Mouse (Mus musculus) spleen, postnatal 4 days (tissue): ENCODE measurements around the gene Gm10392.
"Not testable (repeated sequence)": the region's sequence is repeated elsewhere in the genome, so short reads cannot be mapped to it uniquely, and the experiment has no call there.

ENCODE experiments used
- DNase-seq, 2 experiments: peaks; one replicate each; pipeline ENCODE4 v3.0.0; 2022; ENCODE audit warnings: low spot score in 2 of 2

Gm10392 gene

GRCm38 (mm10) chr11:77519043-77519442 lies at the start of gene Gm10392:
Gene Gm10392, minus strand, starts transcription at chr11:77519198.
- peak; percentile 46 to 76 for DNase-seq

DNA sequence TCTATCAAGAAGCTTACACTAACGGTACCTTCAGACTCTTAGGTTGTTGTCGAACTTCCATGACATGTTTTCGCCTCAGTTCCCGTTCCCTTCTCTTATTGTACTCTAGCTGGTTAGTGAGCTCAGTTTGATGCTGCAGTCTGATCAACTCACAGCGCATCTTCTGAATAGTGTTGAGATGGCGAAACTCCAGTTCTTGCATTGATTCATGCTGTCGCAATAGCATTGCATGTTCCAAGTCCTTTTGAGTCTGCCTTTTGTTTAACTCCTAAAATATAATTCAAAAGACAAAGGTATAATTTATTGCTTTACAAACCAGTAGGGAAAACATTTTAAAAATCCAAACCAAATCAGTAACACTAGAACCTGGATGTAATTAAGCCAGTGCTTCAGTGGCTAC lies 26.3 kb upstream of the Gm10392 start:
- no peak for DNase-seq

- no peak for DNase-seq
Observed at GRCm38 (mm10) chr11:77532202-77532846, 13.3 kb upstream of the Gm10392 start.

- no peak for DNase-seq
Observed at GRCm38 (mm10) chr11:77530862-77531261, 11.9 kb upstream of the Gm10392 start.

GRCm38 (mm10) chr11:77529644-77530043 lies 10.6 kb upstream of the Gm10392 start:
- no peak for DNase-seq

GRCm38 (mm10) chr11:77528420-77528819 lies 9.4 kb upstream of the Gm10392 start:
- DNase-seq = not testable (repeated sequence)

DNA sequence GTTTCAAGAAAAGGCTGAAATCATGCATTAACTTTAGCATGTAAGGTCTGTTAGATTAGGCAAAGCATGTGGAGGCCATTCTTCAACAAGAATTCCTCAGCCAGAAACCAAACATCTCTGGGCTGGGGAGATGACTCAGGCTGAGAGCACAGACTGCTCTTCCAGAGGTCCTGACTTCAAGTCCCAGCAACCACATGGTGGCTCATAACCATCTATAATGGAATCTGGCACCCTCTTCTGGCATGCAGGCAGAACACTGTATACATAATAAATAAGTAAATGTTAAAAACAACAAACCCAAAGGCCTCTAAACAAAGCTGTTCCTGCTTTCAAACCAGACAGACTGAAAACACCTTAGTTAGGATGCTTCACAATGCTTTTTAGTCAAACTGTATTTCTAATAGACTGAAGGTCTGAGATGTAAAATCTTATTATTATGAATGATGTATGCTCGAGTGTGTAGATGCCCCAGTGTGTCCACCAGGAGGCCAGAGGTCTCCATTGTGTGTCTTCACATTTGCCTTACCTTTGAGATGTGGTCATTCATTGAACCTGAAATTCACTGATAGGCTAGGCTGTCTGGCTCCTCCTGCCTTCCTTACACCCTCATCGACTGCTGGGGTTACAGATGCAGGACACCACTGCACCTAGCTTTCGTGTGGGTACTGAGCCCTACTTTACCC lies 6.9 kb upstream of the Gm10392 start:
- DNase-seq = no peak

DNA sequence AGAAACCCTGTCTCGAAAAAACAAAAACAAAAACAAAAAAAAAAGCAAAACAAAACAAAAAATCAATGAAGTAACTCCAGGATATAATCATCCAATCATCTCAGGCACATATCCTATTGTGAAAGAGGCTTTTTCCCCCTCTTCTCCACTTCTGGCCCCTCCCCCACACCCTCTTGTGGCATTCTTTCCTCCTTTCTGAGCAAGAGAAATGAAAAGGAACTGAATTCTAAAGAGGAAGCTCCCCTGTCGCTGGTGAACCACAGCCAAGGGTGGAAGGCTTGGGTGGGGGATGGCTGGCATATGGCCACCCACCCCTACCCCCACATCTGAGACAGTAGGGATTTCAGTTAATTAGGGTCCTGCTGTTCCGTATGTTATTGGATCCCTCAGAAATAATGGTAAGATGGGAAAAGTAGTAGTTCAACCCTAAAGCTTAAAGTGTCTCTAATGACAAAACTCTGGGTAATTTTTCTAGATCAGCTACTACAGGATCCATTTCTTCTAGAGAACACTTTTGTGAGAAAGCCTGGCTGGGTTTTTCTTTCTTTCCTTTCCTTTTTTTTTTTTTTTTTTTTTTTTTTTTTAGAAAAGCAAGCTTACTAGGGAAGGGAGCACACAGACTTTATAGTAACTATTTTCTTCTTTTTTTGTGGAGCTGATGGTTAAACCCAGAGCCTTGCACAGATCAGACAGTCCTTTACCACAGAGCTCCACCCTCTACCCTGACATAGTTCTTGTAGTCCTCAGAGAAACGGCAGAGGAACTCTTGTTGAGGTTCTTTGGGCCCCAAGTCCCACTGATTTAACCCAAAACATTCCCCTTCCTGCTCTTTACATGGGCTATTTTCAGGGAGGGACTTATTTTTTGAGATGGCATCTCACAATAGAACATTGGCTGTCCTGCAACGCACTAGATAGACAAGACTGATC lies 1.9 kb upstream of the Gm10392 start:
- DNase-seq = peak; percentile 48 to 69

- peak; percentile 19 to 68 for DNase-seq
Observed at GRCm38 (mm10) chr11:77518051-77518798, 773 bp downstream of the Gm10392 start.

DNA sequence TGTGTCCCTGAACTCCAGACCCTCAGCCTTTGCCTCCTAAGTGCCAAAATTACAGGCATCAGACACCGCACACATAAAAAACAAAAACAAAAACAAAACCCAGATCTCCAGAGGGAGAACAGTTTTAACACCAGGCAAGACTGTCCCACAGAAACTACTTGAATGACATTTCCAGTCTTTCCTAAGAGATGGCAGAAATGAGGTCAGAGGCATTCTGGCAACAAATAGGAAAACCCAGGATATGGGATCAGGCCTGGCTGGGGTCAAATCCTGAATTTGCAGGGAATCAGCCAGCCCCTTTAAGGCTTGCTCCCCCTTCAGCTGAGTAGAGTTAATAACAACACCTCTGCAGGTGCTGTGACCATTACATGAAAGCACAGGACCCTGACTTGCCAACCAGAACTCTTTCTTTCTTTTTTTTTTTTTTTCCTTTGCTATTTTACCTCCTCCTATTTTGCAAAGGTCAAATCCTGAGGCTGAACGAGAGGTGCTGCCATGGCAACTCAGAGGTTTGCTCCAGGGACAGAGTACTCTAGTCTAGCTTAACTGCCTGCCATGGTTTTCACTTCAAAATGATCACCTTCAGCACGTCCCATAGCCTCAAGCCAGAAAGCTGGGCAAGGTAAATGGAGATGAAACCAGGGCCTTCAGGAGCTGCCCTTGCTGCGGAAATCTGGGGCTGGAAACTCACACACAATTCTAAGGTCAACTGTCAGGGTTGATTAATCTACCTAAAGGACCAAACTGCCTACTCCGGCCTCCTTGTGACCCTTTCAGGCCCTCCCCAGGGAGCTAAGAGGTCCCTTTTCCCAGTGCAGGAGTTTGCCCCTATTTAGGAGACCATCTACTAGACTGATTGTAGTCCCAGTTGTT lies 2.2 kb downstream of the Gm10392 start:
- DNase-seq = peak in 1 of 2 experiments; percentile 56

DNA sequence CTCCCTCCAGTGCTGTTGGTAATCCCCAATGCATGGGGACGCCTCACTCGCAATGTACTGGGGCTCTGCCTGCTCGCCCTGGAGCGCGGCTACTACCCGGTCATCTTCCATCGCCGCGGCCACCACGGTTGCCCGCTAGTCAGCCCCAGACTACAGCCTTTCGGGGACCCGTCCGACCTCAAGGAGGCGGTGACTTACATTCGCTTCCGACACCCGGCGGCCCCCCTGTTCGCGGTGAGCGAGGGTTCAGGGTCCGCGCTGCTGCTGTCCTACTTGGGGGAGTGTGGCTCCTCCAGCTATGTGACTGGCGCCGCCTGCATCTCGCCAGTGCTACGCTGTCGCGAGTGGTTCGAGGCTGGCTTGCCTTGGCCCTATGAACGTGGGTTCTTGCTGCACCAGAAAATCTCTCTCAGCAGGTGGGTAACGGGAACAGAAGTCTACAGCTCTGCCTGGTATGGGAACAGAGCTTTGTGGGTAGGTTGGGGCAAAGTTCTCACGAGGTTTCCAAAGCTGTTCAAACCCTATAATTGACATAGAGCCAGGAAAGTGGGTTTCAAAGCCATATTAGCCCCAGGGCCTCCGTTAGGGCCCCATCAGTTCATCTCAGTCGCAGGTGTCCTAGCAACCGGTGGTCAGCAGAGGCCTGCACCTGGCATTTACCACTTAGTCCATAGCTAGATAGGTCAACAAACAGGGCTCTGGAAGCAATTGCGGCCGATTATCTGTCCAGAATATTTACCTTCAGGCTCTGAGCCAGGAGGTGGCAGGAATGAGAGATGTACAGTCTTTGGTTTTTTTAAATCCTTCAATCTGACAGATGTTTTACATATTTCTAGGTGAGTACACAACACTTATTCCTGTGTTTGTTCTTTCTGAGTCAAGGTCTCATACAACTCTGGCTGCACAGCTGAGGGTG lies 3.1 kb downstream of the Gm10392 start, which contains the start of gene Trp53i13:
Gene Trp53i13, minus strand, starts transcription at position 344 of the 916 bp plus-strand sequence.
- peak; percentile 43 to 74 for DNase-seq

- peak; percentile 70 to 88 for DNase-seq
Observed at GRCm38 (mm10) chr11:77514832-77515636, 4.0 kb downstream of the Gm10392 start, which contains the start of gene Abhd15. Gene Abhd15, plus strand, starts transcription at chr11:77515121.

- DNase-seq = peak; percentile 57 to 80
Observed at GRCm38 (mm10) chr11:77514281-77514831, 4.6 kb downstream of the Gm10392 start.

GRCm38 (mm10) chr11:77513811-77514170 lies 5.2 kb downstream of the Gm10392 start:
- peak; percentile 15 to 63 for DNase-seq

DNA sequence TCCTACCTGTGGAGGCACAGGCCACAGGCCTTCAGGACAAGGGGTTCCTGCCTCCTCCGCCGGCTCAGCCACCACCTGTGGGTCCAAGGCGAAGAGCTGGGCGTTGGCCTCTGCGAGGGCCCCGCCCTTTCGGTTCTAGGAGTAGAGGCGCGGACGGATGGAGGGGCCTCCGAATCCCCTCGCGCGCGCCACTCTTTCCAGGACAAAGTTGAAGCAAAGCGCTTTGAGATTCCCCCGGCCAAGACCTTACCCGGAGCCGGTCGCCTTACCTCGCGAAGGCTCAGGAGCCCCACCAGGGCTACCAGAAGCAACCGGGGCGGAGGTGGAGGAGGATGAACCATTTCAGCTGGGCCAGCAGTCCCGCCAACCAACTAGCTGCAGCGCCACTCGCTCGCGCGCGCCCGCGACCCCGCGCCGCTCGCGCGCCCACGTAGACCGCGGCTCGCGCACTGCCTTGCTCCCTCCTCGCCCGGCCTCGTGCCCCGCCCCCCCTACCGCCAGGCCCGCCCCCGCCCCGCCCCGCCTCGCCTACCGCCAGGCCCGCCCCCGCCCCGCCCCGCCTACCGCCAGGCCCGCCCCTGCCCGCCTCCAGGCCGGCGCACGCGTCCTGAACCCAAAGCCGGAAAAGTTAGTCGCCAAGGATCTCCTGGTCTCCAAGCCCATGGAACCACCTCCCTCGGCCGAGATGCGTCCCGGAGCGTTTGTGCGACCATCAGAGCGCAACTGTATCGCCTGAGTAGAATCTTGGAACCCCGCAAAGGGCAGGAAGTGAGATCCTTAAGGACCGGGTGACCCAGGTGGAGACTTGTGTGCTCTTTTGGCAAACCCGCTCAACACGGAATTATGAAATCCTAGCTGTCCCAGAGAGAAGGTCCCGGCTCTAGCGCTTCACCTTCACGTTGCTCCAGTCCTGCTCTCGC lies 5.8 kb downstream of the Gm10392 start:
- DNase-seq = peak; percentile 82 to 91

DNA sequence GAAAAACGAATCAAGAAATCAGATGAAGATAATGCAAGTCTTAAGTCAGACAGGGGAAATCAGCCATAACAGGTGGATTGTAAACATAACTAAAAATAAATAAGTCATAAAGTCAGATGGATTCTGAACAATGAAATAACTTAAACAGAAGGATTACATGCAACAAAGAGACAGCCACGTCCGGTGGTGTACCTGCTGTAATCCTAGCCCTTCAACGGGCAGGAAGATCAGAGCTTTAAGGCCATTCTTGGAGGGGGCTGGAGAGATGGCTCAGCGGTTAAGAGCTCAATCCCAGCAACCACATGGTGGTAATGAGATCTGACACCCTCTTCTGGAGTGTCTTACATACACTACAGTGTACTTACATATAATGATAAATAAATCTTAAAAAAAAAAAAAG lies 7.7 kb downstream of the Gm10392 start:
- DNase-seq = peak in 1 of 2 experiments; percentile 54
